Mouse (Mus musculus) liver, embryonic 16.5 days (tissue): ENCODE measurements around the gene Slc25a38. TPM values are rescaled to one million over a fixed set of nuclear protein-coding genes. Genes with fewer than 3 reads are reported as not detected.

Experiments used
- ATAC-seq: fragments of 200-750 bp; cut with Nextera tagmentation; 2 replicates; pipeline ENCODE4 v1.8.0; 2017; ENCODE audit warnings: low read depth, mild to moderate bottlenecking, moderate number of reproducible peaks, moderate library complexity
- H3K27ac ChIP-seq: fragments of 300-500 bp; sonication (generic); 2 replicates; pipeline ENCODE4 v1.5.1; 2014; ENCODE audit warnings: mild to moderate bottlenecking, low read length
- H3K27me3 ChIP-seq: fragments of 300-500 bp; sonication (generic); 2 replicates; pipeline ENCODE4 v1.6.1; 2014; ENCODE audit warnings: low read depth, low read length, mixed read lengths; ENCODE audit not compliant: control insufficient read depth, insufficient read depth
- H3K36me3 ChIP-seq: fragments of 300-500 bp; sonication (generic); 2 replicates; pipeline ENCODE4 v1.6.1; 2014; ENCODE audit warnings: mild to moderate bottlenecking; ENCODE audit not compliant: control insufficient read depth, insufficient read depth
- H3K4me1 ChIP-seq: fragments of 300-500 bp; sonication (generic); 2 replicates; pipeline ENCODE4 v1.6.1; 2014; ENCODE audit warnings: low read depth, low read length, mixed read lengths; ENCODE audit not compliant: control insufficient read depth
- H3K4me2 ChIP-seq: fragments of 300-500 bp; sonication (generic); 2 replicates; pipeline ENCODE4 v1.6.1; 2014; ENCODE audit warnings: low read depth, low read length, mixed read lengths
- H3K4me3 ChIP-seq: fragments of 300-500 bp; sonication (generic); 2 replicates; pipeline ENCODE4 v1.5.1; 2014; ENCODE audit warnings: low read depth, mild to moderate bottlenecking, low read length
- H3K9ac ChIP-seq: fragments of 300-500 bp; sonication (generic); 2 replicates; pipeline ENCODE4 v1.6.1; 2014; ENCODE audit warnings: low read depth, low read length
- H3K9me3 ChIP-seq: fragments of 300-500 bp; sonication (generic); replicated peaks from 2 replicates; pipeline ENCODE4 v1.6.1; 2016; ENCODE audit warnings: low read length; ENCODE audit not compliant: control insufficient read depth
- WGBS: fragments of 180-500 bp; shearing (Covaris S2); extraction: QIAGEN DNeasy Blood & Tissue Kit; methylation state at CpG from one replicate; pipeline ENCODE4 v1.1.7; 2014; ENCODE audit not compliant: insufficient replicate concordance; 5-methylcytosine and 5-hydroxymethylcytosine counted together
- polyA plus RNA-seq: library from polyadenylated mRNA; unstranded; fragments of >200 nt; fragmentation: Nextera tagmentation; extraction: Ambion mirVana; gene quantifications from 2 replicates; pipeline ENCODE4 v1.2.1, GENCODE M21; 2015

Gene Slc25a38
- polyA plus RNA-seq, 1 experiment from 2014 or later, result 113 TPM

- ATAC-seq, result no peak
- no peaks in the 10 kb centered on the region for H3K27me3 ChIP-seq
- H3K36me3 ChIP-seq, result peaks cover 20% of the 10 kb centered on the region
- WGBS, result 61% methylated on average over 6 of the region's 7 CpGs
- peak overlapping the region; percentile 14; the same call in 1 of the 2 replicates for H3K4me3 ChIP-seq
- peak overlapping the region; percentile 99 for H3K27ac ChIP-seq
- H3K9me3 ChIP-seq, result no peaks in the 10 kb centered on the region
- H3K4me2 ChIP-seq, result peak overlapping the region; percentile 76
- peak overlapping the region; percentile 60 for H3K9ac ChIP-seq
- peaks cover 57% of the 10 kb centered on the region for H3K4me1 ChIP-seq
Observed at GRCm38 (mm10) chr9:120113456-120113855, 3.3 kb downstream of the Slc25a38 start.

GRCm38 (mm10) chr9:120114051-120114788 lies 4.0 kb downstream of the Slc25a38 start:
- peak overlapping the region; percentile 99 for H3K27ac ChIP-seq
- peaks cover 61% of the 10 kb centered on the region for H3K4me1 ChIP-seq
- H3K27me3 ChIP-seq, result no peaks in the 10 kb centered on the region
- H3K9me3 ChIP-seq, result no peaks in the 10 kb centered on the region
- H3K36me3 ChIP-seq, result peaks cover 24% of the 10 kb centered on the region
- H3K4me3 ChIP-seq, result peak overlapping the region; percentile 62
- WGBS, result 65% methylated on average over 17 of the region's 17 CpGs
- no peak for ATAC-seq
- peak overlapping the region; percentile 84 for H3K9ac ChIP-seq
- peak overlapping the region; percentile 76 for H3K4me2 ChIP-seq

GRCm38 (mm10) chr9:120114789-120115151 lies 4.6 kb downstream of the Slc25a38 start:
- ATAC-seq, result peak; percentile 37
- Histone ChIP-seq H3K4me1 (peaks cover 65% of the 10 kb centered on the region), H3K36me3 (peaks cover 30% of the 10 kb centered on the region), H3K4me2 (peak overlapping the region; percentile 76), H3K27me3 (no peaks in the 10 kb centered on the region), H3K9ac (peak overlapping the region; percentile 84), H3K9me3 (no peaks in the 10 kb centered on the region), H3K27ac (peak overlapping the region; percentile 99), H3K4me3 (peak overlapping the region; percentile 62)
- 26% methylated on average over 2 of the region's 2 CpGs for WGBS

GRCm38 (mm10) chr9:120115580-120115979 lies 5.4 kb downstream of the Slc25a38 start:
- ATAC-seq, result peak; percentile 84
- peak overlapping the region; percentile 62 for H3K4me3 ChIP-seq
- H3K27me3 ChIP-seq, result no peaks in the 10 kb centered on the region
- peak overlapping the region; percentile 99 for H3K27ac ChIP-seq
- peaks cover 38% of the 10 kb centered on the region for H3K36me3 ChIP-seq
- WGBS, result 17% methylated on average over 5 of the region's 5 CpGs
- H3K9ac ChIP-seq, result peak overlapping the region; percentile 84
- H3K9me3 ChIP-seq, result no peaks in the 10 kb centered on the region
- peak overlapping the region; percentile 76 for H3K4me2 ChIP-seq
- peaks cover 65% of the 10 kb centered on the region for H3K4me1 ChIP-seq

GRCm38 (mm10) chr9:120116184-120116624 lies 6.0 kb downstream of the Slc25a38 start:
- Histone ChIP-seq H3K36me3 (peaks cover 44% of the 10 kb centered on the region), H3K27me3 (no peaks in the 10 kb centered on the region), H3K4me3 (peak overlapping the region; percentile 62), H3K9ac (peak overlapping the region; percentile 84), H3K9me3 (no peaks in the 10 kb centered on the region), H3K4me1 (peaks cover 65% of the 10 kb centered on the region), H3K27ac (peak overlapping the region; percentile 99), H3K4me2 (peak overlapping the region; percentile 76)
- 17% methylated on average over 8 of the region's 8 CpGs for WGBS
- peak; percentile 73 for ATAC-seq

GRCm38 (mm10) chr9:120118212-120118611 lies 8.0 kb downstream of the Slc25a38 start:
- peak overlapping the region; percentile 62 for H3K4me3 ChIP-seq
- ATAC-seq, result no peak
- peak overlapping the region; percentile 99 for H3K27ac ChIP-seq
- peak overlapping the region; percentile 76 for H3K4me2 ChIP-seq
- H3K9me3 ChIP-seq, result no peaks in the 10 kb centered on the region
- H3K36me3 ChIP-seq, result peaks cover 63% of the 10 kb centered on the region
- H3K4me1 ChIP-seq, result peaks cover 50% of the 10 kb centered on the region
- WGBS, result 72% methylated on average over 4 of the region's 4 CpGs
- no peaks in the 10 kb centered on the region for H3K27me3 ChIP-seq
- peak overlapping the region; percentile 84; the same call in 1 of the 2 replicates for H3K9ac ChIP-seq

GRCm38 (mm10) chr9:120120503-120120902 lies 10.3 kb downstream of the Slc25a38 start:
- Histone ChIP-seq H3K27me3 (no peaks in the 10 kb centered on the region), H3K36me3 (peaks cover 77% of the 10 kb centered on the region), H3K27ac (no peak overlapping the region), H3K4me1 (peaks cover 34% of the 10 kb centered on the region), H3K4me2 (no peak overlapping the region), H3K9ac (no peak overlapping the region), H3K9me3 (no peaks in the 10 kb centered on the region), H3K4me3 (no peak overlapping the region)
- WGBS, result 88% methylated on average over 7 of the region's 7 CpGs
- no peak for ATAC-seq

GRCm38 (mm10) chr9:120126868-120127267 lies 16.7 kb downstream of the Slc25a38 start:
- no peak for ATAC-seq
- Histone ChIP-seq H3K27ac (peak overlapping the region; percentile 71), H3K27me3 (no peaks in the 10 kb centered on the region), H3K4me1 (peaks cover 20% of the 10 kb centered on the region), H3K4me2 (peak overlapping the region; percentile 84), H3K9ac (peak overlapping the region; percentile 63), H3K36me3 (peaks cover 48% of the 10 kb centered on the region), H3K9me3 (no peaks in the 10 kb centered on the region), H3K4me3 (peak overlapping the region; percentile 98)
- 31% methylated on average over 11 of the region's 11 CpGs for WGBS

- H3K36me3 ChIP-seq, result peaks cover 47% of the 10 kb centered on the region
- H3K4me2 ChIP-seq, result peak within 1 kb of the TSS; percentile 84
- peaks cover 20% of the 10 kb centered on the region for H3K4me1 ChIP-seq
- peak within 1 kb of the TSS; percentile 98 for H3K4me3 ChIP-seq
- ATAC-seq, result peak; percentile 94
- H3K9ac ChIP-seq, result peak within 1 kb of the TSS; percentile 94
- no peaks in the 10 kb centered on the region for H3K9me3 ChIP-seq
- no peaks in the 10 kb centered on the region for H3K27me3 ChIP-seq
- under 1% methylated on average over 65 of the region's 72 CpGs for WGBS
- peak within 1 kb of the TSS; percentile 85 for H3K27ac ChIP-seq
Observed at GRCm38 (mm10) chr9:120127538-120128251, 17.5 kb downstream of the Slc25a38 start, which contains the start of gene Rpsa. Gene Rpsa, plus strand, starts transcription at chr9:120127689.
